Mouse (Mus musculus) c-Kit-negative CD71-positive TER-119-positive erythroid progenitor cells, embryonic 14.5 days (primary cell): ENCODE measurements around the gene Nmur1.
A peak's percentile ranks its signal among the peaks of the same experiment; 100 is the strongest.
"Not testable (repeated sequence)": the region's sequence is repeated elsewhere in the genome, so short reads cannot be mapped to it uniquely, and the experiment has no call there.

Experiments
- DNase-seq: peaks from one replicate; pipeline ENCODE4 v3.0.0-alpha.2; 2013; ENCODE audit warnings: low read depth, low spot score

Nmur1 gene

GRCm38 (mm10) chr1:86359798-86360179 lies 66.2 kb downstream of the Nmur1 start:
- no peak for DNase-seq

DNA sequence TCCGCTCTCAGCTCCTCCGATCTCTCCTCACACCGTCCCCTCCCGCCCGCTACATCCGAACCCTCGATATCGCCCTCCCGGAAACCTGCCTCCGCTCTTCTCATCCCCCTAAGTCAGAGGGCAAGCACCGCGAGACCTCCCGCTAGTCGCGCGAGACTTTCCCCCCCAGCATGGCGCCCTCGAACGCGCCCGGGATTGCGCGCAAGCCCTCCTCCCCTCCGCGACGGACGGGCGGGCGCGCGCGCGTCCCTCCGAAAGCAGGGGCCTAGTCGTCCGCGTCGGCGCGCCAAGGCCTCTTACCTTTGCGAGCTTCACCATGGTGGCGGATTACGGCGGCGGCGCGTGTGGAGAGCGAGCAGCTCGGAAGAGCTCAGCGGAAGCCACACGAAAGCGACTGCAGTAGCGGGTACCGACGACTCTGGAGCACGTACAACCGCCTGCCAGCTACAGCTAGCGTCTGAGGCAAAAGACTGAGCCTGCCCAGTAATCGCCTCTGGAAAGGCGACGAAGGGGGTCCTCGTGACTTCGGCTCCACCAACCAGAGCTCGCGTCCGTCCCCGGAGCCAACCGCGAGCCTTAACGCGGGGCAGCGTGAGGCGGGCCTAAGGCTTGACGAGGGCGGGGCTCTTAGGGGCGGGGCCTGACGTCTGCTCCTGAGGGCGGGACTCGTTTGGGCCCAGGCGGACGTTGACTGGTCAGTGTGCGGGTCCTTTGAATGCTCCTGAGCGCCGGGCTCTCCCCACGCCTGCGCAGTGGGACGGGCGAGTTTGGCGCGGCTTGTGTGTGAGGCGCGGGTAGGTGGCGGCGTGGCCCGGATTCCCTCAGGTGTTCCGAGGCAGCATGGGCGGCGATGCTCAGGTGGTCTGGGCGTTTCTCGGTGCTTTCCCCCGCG lies 66.9 kb downstream of the Nmur1 start, which contains the start of gene Ncl:
TSS of gene Ncl (minus strand) at position 495 of the 892 bp plus-strand sequence.
- peak; percentile 97 for DNase-seq

DNA sequence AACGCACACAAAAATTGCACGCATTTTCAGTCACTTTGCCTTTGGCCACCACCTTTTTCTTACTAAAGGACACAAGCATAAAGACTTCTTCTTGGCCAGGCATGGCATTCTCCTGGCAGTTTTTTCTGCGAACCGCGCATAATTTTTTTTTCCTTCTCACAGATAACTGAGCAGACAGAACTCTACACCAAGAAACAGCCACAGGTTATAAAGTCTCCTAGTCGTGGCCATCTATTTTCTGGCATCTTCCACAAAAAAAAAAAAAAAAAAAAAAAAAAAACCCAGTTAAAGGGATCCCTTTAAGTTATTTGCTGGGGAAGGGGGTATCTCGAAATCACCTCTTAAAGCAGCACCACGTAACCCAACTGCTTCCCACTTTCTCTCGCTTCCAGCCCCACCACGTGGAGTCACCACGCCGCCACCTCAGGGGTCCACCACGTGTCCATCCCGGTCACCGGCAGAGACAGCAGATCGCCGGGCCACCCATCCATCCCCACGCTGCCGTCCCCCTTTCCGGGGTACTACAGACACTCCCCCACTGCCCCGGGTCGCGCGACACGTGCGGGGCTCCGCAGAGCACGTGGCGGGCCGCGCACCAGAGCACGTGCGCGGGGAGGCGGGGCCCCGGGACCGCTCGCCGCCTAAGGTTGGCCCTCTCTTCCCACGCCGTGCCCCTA lies 67.7 kb downstream of the Nmur1 start:
- DNase-seq, result no peak

GRCm38 (mm10) chr1:86354186-86354585 lies 71.8 kb downstream of the Nmur1 start:
- no peak for DNase-seq

DNA sequence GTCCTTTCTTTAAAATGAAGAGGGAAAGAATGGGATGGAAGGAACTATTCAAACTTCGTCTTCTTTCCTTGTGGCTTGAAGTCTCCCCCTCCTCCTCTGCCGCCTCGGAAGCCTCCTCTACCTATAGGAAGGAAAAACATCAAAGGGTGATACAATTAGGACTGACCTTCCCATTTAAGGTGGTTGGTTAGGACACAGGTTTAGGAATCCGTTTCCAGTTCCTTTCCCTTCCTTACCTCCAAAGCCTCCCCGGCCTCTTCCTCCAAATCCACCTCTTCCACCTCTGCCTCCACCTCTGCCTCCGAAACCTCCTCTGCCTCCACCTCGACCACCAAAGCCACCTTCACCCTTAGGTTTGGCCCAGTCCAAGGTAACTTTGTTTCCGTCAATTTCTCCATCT lies 75.5 kb downstream of the Nmur1 start:
- no peak for DNase-seq

- no peak for DNase-seq
Observed at GRCm38 (mm10) chr1:86349696-86350095, 76.3 kb downstream of the Nmur1 start.

- no peak for DNase-seq
Observed at GRCm38 (mm10) chr1:86349201-86349600, 76.8 kb downstream of the Nmur1 start.

DNA sequence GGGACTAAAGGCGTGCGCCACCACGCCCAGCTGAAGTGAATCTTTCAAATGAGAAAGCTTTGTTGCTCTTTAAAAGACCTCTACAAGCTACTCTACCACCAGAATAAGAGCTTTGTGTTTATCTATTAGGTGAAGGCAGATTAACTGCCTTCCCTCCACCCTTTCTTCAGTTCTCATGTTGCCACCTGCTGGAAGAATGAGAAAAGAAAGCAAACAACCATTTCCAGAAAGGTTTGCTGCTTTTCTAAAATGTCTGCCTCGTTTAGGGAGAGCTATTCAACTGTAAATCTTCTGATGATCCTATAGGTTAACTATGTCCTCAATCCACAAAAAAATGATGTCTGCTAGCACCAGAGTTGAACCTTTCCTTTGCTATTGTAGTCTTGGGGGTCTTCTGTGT lies 77.2 kb downstream of the Nmur1 start:
- DNase-seq, result no peak

DNA sequence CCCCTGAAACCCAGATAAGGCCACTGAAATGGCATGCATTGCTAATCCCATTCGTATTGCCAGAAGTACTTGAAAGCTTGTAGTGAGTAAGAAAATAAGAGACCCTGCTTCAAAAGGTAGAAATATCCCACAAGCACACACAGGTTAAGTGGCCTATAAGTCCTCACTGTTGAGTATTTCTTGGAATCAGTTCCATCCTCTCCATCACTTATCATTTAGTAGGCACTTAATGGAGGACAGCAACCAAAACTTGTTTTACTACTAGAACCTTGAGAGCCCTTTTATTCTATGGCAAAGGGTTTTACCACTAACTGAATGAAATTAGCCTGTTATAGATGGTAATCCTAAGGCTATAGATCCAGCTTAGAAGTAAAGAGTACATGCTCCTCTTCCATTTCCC lies 77.9 kb downstream of the Nmur1 start:
- no peak for DNase-seq

- no peak for DNase-seq
Observed at GRCm38 (mm10) chr1:86347716-86348045, 78.3 kb downstream of the Nmur1 start.

DNA sequence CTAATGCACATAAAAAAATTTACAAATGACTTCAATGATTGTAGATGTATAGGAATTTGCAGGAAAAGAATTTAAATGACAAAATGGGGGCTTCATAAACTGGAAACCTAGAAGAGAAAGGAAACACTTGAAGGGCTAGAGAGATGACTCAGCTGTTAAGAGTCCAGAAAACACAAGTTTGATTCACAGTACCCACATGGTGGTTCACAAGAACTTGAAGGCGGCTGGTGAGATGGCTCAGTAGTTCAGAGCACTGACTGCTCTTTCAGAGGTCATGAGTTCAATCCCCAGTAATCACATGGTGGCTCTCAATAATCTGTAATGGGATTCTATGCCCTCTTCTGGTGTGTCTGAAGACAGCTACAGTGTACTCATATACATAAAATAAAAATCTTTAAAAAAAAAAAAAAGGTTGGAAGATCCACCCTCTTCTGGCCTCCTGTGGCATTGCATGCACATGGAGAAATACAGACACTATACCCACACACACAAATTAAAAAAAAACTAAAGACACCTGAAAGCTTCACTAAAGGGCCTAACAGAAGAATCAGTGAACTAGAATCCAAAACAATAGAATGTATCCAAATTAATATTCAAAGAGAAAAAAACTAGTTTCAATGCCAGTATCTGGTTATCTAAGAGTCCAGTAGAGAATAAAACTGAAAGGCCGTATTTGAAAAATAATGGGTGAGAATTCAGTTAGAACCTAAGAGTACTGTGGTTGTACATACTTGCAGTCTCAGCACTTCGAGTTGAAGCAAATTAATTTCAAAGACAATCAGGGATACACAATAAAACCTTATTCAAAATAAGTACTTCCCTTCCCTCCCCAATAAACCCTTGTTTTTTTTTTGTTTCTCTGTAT lies 78.9 kb downstream of the Nmur1 start:
- DNase-seq, result no peak

DNA sequence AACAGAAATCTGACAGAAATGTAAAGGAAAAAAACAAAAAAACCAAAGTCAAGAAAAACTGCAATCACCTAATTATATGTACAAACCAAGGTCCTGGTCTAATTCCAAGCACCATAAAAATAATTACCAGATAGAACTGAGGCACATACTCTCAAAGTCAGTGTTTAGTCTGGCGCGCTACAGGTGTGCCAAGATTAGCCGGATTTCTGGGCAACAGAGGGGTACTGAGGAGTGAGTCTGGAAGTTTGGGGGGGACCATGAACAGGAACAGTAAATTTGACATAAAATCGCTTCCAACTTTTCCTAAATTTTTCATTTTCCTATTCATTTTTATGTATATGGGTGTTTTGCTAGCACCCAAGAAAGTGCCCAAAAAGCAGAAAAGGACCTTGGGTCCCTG lies 80.1 kb downstream of the Nmur1 start:
- no peak for DNase-seq

DNA sequence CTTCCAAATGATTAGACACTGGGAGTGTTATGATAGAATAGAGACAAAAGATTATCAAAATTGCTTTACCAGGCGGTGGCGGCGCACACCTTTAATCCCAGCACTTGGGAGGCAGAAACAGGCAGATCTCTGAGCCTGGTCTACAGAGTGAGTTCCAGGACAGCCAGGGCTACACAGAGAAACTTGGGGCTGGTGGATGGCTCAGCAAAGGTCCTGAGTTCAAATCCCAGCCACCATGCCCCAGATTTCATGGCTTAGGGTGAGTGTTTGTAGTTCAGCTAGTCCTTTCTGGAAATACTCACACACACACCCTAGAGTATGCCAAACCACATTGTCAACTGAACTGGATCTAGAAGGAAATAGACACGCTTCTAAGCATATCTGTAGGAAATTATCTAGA lies 81.0 kb downstream of the Nmur1 start:
- no peak for DNase-seq

DNA sequence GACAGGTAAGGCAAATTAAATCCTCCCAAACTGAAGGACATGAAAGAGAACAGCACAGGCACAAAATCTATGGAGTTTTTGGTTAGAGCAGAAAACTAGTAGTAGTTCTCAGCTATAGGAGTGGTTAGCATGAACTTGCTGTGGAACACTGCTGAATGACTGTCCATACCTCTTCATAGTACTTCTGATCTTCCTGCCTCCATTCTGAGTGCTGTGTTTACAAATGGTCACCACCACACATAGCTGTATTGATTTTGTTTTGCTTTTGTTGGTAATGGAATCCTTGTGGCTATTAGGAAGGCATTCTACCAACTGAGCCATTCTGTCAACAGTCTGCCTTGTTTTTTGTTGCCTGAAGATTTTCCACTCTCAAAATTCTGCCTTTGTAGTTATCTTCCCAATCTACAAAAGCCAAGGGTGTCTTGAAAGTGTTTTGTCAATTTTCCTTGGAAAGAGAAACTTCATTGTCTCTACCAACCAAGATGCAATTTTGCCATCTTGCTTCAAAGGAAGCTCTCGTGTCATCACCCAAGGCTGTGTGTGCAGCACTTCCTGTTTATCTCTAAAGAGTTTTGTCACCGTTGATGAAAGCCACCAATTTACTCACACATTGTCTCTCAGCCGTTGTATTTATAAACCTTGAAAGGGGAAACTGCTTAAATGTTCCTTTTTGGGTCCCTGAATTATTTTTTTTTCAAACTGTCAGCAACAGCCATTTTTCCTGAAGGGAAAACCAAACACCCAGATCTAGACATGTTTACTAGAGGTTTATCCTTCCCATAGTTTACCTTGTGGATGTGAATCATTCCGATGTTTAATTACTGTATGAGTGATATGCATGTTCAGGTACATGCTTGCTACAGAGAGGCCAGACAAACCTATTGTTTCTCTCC lies 81.8 kb downstream of the Nmur1 start:
- no peak for DNase-seq

DNA sequence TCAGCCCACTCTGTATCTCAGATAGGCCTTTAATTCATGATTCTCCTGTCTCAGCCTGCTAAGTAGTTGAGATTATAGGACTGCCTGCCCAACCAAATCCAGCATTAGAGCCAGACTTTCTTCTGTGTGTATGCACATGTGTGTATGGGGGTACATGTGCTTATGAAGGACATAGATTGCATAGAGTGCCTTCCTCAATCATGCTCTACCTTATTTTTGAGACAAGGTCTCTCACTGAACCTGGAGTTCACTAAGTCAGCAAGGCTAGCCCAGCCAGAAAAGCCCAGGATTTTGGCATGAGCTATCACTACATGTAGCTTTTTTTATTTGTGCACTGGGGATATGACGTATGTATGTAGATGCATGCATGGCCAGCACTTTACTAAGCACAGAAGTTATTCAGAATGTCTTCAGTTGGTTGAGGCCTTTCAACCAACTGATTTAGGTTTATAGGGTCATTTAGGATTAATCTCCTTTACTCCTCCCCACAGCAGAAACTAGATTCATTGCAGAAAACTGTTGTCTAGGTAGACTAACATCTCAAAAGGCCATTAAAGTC lies 82.9 kb downstream of the Nmur1 start:
- no peak for DNase-seq

DNA sequence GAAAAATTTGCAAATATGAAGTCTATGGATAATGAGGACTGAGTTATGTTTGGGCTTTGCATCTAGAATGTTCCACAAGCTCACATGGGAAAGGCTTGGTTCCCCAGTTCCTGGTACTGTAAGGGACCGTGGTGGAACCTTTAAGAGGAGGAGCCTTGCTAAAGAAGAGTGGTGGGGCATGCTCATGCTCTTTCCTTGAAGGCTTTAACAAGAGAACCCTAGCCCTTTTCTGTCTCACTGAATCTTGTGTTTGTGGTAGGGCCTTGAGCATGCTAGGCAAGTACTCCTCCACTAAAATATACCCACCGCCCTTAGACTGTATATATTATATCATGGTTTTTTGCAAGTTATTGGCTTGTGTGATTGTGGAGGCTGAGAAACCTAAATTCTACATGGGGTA lies 83.7 kb downstream of the Nmur1 start:
- DNase-seq, result no peak

- not testable (repeated sequence) for DNase-seq
Observed at GRCm38 (mm10) chr1:86341096-86341495, 84.9 kb downstream of the Nmur1 start.

- DNase-seq, result peak; percentile 74
Observed at GRCm38 (mm10) chr1:86339156-86339812, 86.7 kb downstream of the Nmur1 start.

- no peak for DNase-seq
Observed at GRCm38 (mm10) chr1:86336330-86336729, 89.7 kb downstream of the Nmur1 start.
